Mouse (Mus musculus) E14TG2a.4 (cell line): ENCODE measurements around the gene Tpbgl.

Source experiments
- CTCF ChIP-seq: conservative IDR thresholded peaks from 2 replicates; pipeline ENCODE4 v1.5.1; 2014; ENCODE audit warnings: low read length
- POU5F1 ChIP-seq: IDR thresholded peaks from 2 replicates; pipeline ENCODE4 v1.6.1; 2014; ENCODE audit warnings: low read length, borderline replicate concordance

- TF ChIP-seq CTCF (no peak), POU5F1 (no peak)
Measured at GRCm38 (mm10) chr7:99671544-99672435, 44.9 kb upstream of the Tpbgl start.
